In genomic region chr6:72091007-72091406, GRCm38 (mm10) we compare ENCODE assay signal across 12 mouse cellular contexts. TPM values are rescaled to one million over a fixed set of nuclear protein-coding genes. Genes with fewer than 3 reads are reported as not detected.
DNase-seq lines count a peak whose midpoint lies in the region; ATAC-seq and TF ChIP-seq lines count a peak whose summit lies in the region.
"Had no signal": no experiment of that assay in that cellular context is flagged by ENCODE, and none has a peak within 500 bp of the region (broad histone marks: within the 10 kb centered on the region; RNA-seq: fewer than 3 reads in every experiment).

No protein-coding gene starts in this region.

- TF ChIP-seq CTCF in embryonic fibroblast, embryonic 13.5 days (IDR thresholded peaks at IDR 0.05; ENCODE audit: borderline replicate concordance, insufficient read depth, low read length), result no peak
- TF ChIP-seq CTCF in liver, postnatal 0 days (IDR thresholded peaks at IDR 0.05; ENCODE audit: low read depth), result no peak

- no peak overlapping the region for H3K9ac ChIP-seq in kidney, embryonic 14.5 days (ENCODE audit: low read depth, low read length)
- no peak overlapping the region for H3K9ac ChIP-seq in liver, postnatal 0 days (replicated peaks)
- H3K9ac ChIP-seq: hindbrain, embryonic 15.5 days had no signal

- no peak overlapping the region for H3K4me2 ChIP-seq in kidney, embryonic 14.5 days (replicated peaks; ENCODE audit: low read depth, low read length)
- no peak overlapping the region for H3K4me2 ChIP-seq in liver, postnatal 0 days (ENCODE audit: low read depth, low read length)
- H3K4me2 ChIP-seq: hindbrain, embryonic 15.5 days had no signal

- ATAC-seq in kidney, embryonic 14.5 days (ENCODE audit: low FRiP score, low TSS enrichment), result peak; percentile 44; the same call in 1 of the 2 replicates
- no peak for ATAC-seq in liver, postnatal 0 days

- peak; percentile 28; the same call in 1 of the 2 replicates for TF ChIP-seq POLR2A in embryonic fibroblast, embryonic 13.5 days (IDR thresholded peaks at IDR 0.05; ENCODE audit: low read depth, low read length)

- H3K9me3 ChIP-seq in kidney, embryonic 14.5 days (ENCODE audit: control insufficient read depth, low read length), result no peaks in the 10 kb centered on the region
- no peaks in the 10 kb centered on the region for H3K9me3 ChIP-seq in liver, postnatal 0 days (ENCODE audit: low read length)
- H3K9me3 ChIP-seq: hindbrain, embryonic 15.5 days had no signal

- no peak overlapping the region for H3K27ac ChIP-seq in kidney, embryonic 14.5 days (ENCODE audit: low read depth, low read length)
- H3K27ac ChIP-seq in embryonic fibroblast, embryonic 13.5 days (ENCODE audit: insufficient read depth, low read length), result peak overlapping the region; percentile 29; the same call in 1 of the 2 replicates
- H3K27ac ChIP-seq in liver, postnatal 0 days (ENCODE audit: low read depth), result no peak overlapping the region
- H3K27ac ChIP-seq: hindbrain, embryonic 15.5 days; macrophage had no signal

- H3K4me1 ChIP-seq in kidney, embryonic 14.5 days (ENCODE audit: control insufficient read depth, insufficient read depth, low read length), result peaks cover 14% of the 10 kb centered on the region
- peaks cover 3% of the 10 kb centered on the region; the same call in 1 of the 2 replicates for H3K4me1 ChIP-seq in embryonic fibroblast, embryonic 13.5 days (ENCODE audit: control insufficient read depth, insufficient read depth, low read length)
- H3K4me1 ChIP-seq in liver, postnatal 0 days (ENCODE audit: insufficient read depth), result peaks cover 19% of the 10 kb centered on the region
- H3K4me1 ChIP-seq: hindbrain, embryonic 15.5 days had no signal

- H3K4me3 ChIP-seq in kidney, embryonic 14.5 days (ENCODE audit: low read length), result no peak overlapping the region
- H3K4me3 ChIP-seq in embryonic fibroblast, embryonic 13.5 days (ENCODE audit: insufficient read depth, low read length), result no peak overlapping the region
- no peak overlapping the region for H3K4me3 ChIP-seq in liver, postnatal 0 days (ENCODE audit: low read depth, low read length)
- H3K4me3 ChIP-seq: hindbrain, embryonic 15.5 days had no signal

- WGBS in kidney, embryonic 14.5 days, result 41% methylated on average over 6 of the region's 6 CpGs
- WGBS in liver, postnatal 0 days (ENCODE audit: insufficient replicate concordance), result 60% methylated on average over 6 of the region's 6 CpGs

- TF ChIP-seq EP300 in liver, postnatal 0 days (IDR thresholded peaks at IDR 0.05; ENCODE audit: low read depth), result no peak

- no peaks in the 10 kb centered on the region for H3K27me3 ChIP-seq in kidney, embryonic 14.5 days (ENCODE audit: control insufficient read depth, insufficient read depth, low read length)
- no peaks in the 10 kb centered on the region for H3K27me3 ChIP-seq in liver, postnatal 0 days (ENCODE audit: insufficient read depth, low read length)
- H3K27me3 ChIP-seq: hindbrain, embryonic 15.5 days had no signal

- DNase-seq in kidney, postnatal 14 days, result no peak
- peak; percentile 84 for DNase-seq in 3T3-L1 (ENCODE audit: low read depth, low spot score)
- DNase-seq in R1 (ENCODE audit: low read depth, low spot score), result peak; percentile 82
- DNase-seq in right cerebral cortex, postnatal 14 days, result no peak
- no peak for DNase-seq in heart, adult 11 months
- DNase-seq in liver, postnatal 0 days, result no peak
- DNase-seq: cerebellum, postnatal 25 days; left cerebral cortex, postnatal 4 days had no signal

- H3K36me3 ChIP-seq in kidney, embryonic 14.5 days (ENCODE audit: control insufficient read depth, insufficient read depth, low read length), result no peaks in the 10 kb centered on the region
- H3K36me3 ChIP-seq in liver, postnatal 0 days (replicated peaks; ENCODE audit: insufficient read depth, low read length), result no peaks in the 10 kb centered on the region
- H3K36me3 ChIP-seq: hindbrain, embryonic 15.5 days had no signal

RNA-seq across cellular contexts. Expression of gene St3gal5, which starts 6.4 kb away (rescaled TPM):
- 26.4 and 31.4 TPM in 2 replicates for polyA plus RNA-seq in kidney, embryonic 14.5 days (2014; fragmentation: Nextera tagmentation; extraction: Ambion mirVana)
- 32.3 and 34.3 TPM in 2 replicates for polyA plus RNA-seq in embryonic fibroblast, embryonic 13.5 days (2011; ENCODE audit: insufficient read length, low read depth, missing spikeins)
- polyA plus RNA-seq in liver, postnatal 0 days (2015; fragmentation: Nextera tagmentation; extraction: Ambion mirVana), result 175 and 212 TPM in 2 replicates

Comparison
In these comparisons a context has a peak if more than half of its experiments do, and no peak if none do; other contexts are left out.
1. DNase-seq: peak in 3T3-L1 (single experiment) and R1 (single experiment); none in kidney, postnatal 14 days (single experiment), right cerebral cortex, postnatal 14 days (single experiment), heart, adult 11 months (single experiment) and liver, postnatal 0 days (single experiment).